Mouse (Mus musculus) kidney, adult 2 months (tissue): Measurements from ENCODE around the gene Defb21.

Experiments
- CTCF ChIP-seq: fragments of 200-500 bp; conservative IDR thresholded peaks from 2 replicates; pipeline ENCODE4 v1.5.1; 2011; ENCODE audit warnings: low read depth, mild to moderate bottlenecking, control low read depth, low read length, moderate library complexity, mixed read lengths; ENCODE audit not compliant: insufficient read depth, insufficient read length
- POLR2A ChIP-seq: fragments of 200-500 bp; IDR thresholded peaks from one replicate; pipeline ENCODE4 v1.6.1; 2011; ENCODE audit warnings: low read depth, low read length, control low read depth

DNA sequence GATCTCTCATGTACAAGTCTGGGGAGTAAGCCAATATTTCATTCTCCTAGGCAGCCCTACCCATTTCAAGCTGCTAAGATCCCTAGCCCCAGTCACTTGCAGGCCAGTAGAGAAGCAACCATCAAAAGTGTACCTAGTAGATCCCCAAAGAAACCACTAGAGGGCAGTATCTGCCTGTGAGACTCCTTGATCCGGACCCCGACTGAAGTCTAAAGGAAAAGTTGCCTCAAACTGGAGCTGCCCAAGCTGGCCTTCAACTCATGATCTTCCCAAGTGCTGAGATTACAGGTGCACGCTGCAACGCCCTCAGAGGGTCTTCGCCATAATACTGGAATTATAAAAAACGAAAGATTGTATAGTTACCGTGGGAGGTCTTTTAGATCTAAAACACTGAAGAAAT, 43.0 kb downstream of the Defb21 start:
- TF ChIP-seq CTCF (peak; percentile 77), POLR2A (no peak)
